Mouse (Mus musculus) adipocyte (in vitro differentiated cells): ENCODE data around the gene Ift172.

Source experiments
- DNase-seq: peaks from one replicate; pipeline ENCODE4 v3.0.0-alpha.2; 2016; ENCODE audit warnings: low spot score

The Ift172 gene

GRCm38 (mm10) chr5:31290521-31291360 is at the start of gene Ift172:
Gene Ift172 (minus strand): TSS chr5:31291116.
- DNase-seq = peak; percentile 98

DNA sequence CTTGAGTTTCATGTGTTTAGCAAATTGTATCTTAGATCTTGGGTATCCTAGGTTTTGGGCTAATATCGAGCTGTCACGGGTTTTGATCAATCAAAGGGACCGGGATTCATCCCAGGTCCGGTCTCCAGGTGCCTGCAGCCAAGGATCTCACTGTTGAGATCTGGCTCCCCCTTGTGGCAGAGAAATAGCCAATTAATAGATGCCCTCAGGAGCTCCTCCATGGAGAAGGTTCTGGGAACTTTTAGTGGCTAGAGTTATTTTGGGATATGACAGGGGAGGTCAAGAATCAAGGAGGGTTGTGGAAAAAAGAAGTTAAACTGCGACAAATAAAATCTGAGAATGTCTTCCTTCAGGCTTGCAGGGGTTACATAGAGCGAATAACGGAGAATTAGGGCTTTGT is 37.3 kb upstream of the Ift172 start:
- DNase-seq = peak; percentile 73

- no peak for DNase-seq
Measured at GRCm38 (mm10) chr5:31326850-31327249, 35.9 kb upstream of the Ift172 start.

- DNase-seq = no peak
Measured at GRCm38 (mm10) chr5:31324085-31324484, 33.2 kb upstream of the Ift172 start.

DNA sequence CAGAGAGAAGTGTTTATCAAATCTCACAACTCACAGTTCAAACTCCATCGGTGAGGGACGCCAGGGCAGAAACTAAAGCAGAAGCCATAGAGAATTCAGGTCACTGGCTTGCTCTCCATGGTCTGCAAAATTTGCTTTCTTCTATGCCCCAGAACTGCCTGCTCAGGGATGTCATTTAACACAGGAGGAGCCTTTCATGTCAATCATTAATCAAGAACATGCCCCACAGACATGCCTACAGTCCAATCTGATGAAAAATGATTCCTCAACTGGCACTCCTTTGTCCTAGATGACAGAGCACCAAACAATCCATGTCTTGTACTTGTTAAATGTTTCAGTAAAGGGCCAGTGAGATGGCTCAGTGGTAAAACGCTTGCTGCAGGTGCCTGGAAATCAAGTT is 31.9 kb upstream of the Ift172 start:
- DNase-seq = no peak

- DNase-seq = no peak
Measured at GRCm38 (mm10) chr5:31312806-31313205, 21.9 kb upstream of the Ift172 start.

- no peak for DNase-seq
Measured at GRCm38 (mm10) chr5:31303093-31303492, 12.2 kb upstream of the Ift172 start.

DNA sequence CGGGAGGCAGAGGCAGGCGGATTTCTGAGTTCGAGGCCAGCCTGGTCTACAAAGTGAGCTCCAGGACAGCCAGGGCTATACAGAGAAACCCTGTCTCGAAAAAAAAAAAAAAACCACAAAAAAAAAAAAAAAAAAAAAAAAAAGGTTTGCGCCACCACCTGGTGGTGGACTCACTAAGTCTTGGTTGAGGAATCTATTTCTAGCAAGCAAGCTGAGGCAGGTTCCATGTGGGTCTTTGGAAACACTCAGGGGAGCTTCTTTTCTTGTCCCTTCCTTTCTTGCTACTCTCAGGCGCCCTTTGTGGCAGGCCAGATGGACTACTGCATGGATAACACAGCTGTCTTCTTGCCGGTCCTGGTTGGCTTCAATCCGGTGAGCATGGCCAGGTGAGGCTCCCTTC is 10.9 kb upstream of the Ift172 start:
- no peak for DNase-seq

DNA sequence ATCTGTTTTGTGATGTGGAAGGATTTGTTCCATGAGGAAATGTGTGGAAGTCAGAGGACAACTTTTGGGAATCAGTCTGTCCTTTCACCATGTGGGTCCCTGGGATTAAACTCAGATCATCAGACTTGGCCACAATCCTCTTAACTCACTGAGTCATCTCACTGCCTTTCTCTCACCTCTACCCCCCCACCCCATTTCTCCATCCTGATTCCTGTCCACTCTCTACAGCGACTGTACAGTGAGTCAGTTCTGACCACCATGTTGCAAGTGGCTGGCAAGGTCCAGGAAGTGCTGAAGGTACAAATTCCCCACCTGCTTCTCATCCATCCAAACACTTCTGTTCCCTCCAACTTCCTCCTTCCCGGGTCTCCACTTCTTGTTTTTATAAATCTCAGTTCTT is 7.6 kb upstream of the Ift172 start:
- DNase-seq = no peak

DNA sequence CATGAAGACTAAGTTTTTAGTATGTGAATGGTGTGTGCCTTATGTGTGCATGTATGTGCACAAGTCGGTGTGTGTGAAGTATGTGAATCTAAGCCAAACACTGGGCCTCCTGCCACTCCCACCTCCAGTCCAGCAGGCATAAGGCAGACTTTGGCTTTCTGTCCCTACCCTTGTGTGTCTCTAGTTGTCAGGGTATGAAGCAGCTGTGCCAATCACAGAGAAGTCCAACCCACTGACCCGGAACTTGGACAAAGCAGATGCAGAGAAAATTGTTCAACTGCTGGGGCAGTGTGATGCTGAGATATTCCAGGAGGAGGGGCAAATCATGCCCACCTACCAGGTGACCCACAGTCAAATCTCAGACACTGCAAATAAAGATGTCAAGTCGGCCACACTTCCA is 7.1 kb upstream of the Ift172 start:
- no peak for DNase-seq

DNA sequence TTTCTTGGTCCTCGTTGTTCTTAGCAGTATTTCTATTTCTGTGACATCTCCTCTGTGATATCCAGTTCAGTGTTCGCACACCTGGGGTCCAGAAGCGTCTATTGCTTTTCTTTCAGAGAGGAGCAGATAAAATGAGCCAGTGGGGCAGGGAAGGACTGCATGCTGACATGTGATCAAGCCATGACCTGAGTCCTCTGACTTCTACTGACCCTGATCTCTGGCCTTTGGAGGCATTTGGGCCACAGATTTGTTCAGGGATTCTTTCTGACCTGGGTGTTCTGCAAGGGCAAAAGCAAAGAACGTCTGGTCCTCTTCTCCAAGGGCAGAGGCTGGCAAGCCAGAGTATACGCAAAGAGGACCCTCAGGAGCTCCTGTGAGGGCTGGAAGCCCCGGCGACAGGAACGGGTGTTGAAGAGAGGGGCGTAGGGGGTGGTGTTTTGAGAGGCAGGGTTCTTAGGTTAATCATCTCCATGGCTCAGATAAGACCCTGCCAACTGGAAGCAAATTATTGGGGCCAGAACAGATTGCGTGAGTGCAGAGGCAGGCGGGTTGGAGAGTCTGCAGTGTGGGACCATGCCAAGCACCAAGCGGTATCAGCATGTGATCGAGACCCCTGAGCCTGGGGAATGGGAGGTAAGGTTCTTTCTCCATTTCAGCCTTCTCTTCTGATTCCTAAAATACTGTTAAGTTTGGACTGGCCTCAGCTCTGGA is 6.3 kb upstream of the Ift172 start, which contains the start of gene Gckr:
Gene Gckr (plus strand): TSS at position 397 of the 711 bp plus-strand sequence.
- no peak for DNase-seq

DNA sequence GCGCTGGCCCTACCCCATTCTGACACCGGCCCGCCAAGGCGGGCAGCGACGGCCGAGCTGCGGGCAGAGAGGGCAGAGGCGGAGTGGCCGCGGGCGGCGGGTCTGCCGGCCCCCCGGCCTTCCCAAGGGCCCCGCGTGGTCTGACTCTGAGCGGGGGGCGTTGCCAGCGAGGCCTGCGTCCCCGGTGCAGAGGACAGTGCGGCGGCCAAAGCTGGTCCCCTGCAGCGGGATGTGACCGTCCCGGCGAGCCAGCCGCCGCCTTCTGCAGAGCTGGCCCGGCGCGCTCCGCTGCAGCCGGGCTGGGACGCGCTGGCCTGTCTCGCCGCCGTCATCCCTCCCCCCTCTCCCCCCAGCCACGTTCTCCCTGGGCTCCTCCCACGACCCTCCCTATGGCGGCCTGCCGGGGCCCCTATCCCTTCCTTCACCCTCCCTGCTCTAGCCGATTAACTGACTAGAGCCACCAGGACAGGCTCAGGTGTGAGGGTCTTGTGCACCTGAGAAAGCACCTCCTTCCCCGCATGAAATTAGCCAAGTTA is 4.8 kb upstream of the Ift172 start, which contains the start of gene Fndc4:
Gene Fndc4 (minus strand): TSS at position 475 of the 536 bp plus-strand sequence.
- DNase-seq = no peak

GRCm38 (mm10) chr5:31294964-31295605 is 4.2 kb upstream of the Ift172 start:
- no peak for DNase-seq

DNA sequence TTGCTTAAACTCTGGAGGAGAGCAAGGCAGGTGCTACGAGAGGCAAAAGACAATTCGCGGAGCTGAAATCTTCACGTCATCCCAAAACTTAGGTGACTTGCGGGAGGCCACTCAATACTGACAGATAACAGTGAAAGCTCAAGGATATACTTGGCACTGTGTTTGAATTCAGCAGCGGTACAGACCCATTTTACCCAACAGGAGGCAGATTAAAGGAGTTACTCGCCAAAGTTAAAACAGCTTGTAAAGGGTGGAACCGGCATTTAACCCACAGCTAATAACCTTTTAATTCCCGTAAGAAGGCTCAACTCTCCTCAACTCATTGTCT is 409 bp upstream of the Ift172 start:
- no peak for DNase-seq

GRCm38 (mm10) chr5:31289626-31290230 is 1.2 kb downstream of the Ift172 start:
- no peak for DNase-seq

DNA sequence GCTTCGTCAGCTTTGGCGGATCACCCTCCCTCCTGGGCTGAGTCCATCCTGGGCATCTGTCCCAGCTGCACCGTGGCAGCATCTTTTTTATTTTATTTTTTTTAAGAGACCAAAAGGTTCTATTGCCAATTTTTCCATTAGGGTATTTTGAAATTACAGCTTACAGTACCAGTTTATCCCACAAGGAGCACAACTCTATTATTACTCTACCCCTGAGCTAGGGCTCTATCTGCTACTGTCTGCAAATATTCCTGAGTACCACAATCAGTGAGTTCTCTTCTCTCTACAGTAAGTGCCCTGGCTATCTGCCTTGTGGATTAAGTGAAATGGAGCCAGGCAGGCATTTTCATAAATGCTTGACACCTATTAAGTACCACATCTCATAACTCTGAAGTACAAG is 2.3 kb downstream of the Ift172 start:
- peak; percentile 21 for DNase-seq

- DNase-seq = no peak
Measured at GRCm38 (mm10) chr5:31288225-31288624, 2.7 kb downstream of the Ift172 start.

DNA sequence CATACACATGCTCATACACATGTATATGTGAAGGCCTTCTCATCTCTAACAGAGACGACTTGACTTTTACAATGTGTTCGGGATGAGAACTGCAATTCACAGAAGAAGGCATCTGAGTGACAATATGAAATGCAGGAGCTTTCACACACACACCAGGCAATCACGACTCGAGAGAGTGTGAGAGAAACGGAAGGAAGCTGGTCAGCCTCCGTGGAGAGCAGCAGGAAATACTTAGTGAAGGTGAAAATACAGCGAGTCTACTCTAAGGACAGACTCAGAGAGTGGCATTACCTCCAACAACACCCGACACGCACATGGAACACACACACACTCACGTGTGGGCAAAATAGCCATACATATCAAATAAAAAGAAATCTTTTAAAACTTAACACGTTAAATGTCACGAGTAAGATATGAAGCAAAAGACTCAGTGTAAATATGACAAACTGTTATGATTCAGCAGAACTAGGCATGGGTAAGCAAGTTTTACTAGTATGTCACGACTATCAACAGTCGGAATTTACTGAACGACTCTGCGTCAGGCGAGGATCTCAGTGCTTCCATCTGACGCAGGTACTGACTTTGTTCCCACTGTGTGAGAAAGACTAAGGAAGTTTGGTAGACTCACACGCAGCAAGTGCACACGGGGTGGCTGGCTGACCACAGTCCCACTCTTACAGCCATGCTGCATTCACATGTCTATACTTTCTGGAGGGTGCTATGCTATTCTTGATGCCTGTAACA is 11.5 kb downstream of the Ift172 start:
- DNase-seq = no peak

GRCm38 (mm10) chr5:31273018-31273417 is 17.9 kb downstream of the Ift172 start:
- no peak for DNase-seq

DNA sequence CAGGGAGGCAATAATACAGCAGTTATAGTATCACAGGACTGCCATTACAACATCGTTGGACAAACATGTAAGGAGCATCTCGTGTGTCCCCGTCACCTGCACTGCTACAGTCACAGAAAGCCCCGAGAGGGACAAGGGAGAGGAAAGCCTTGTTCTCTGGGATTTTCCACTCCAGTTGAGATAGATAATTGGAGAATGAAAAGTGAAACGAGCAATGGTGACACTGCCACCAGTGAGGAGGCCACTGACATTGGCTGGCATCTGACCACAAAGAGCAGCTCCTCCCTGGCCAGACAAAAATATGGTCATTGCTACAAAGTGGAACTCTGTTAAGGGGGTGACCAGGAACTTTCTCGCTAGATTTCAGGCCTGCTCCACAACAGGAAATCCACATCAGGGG is 23.2 kb downstream of the Ift172 start:
- no peak for DNase-seq

DNA sequence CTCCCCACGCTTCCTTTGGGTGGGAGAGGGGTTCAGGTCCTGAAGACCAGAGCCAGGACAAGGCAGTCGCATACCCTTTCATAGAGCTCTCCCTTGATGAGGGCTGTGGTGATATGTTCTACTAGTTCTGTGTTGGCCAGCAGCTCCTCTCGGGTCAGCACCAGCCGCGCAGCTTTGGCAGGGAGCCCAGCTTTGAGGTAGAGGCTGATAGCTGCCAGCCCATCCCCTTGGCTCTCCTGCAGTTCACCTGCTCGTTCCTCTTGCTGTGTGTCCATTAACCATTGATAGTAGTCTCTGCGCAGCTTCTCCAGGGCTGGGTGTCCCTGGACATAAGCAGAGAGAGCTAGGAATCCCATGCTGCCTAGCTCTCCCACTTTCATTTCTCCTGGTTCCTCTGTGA is 24.8 kb downstream of the Ift172 start:
- DNase-seq = no peak

- no peak for DNase-seq
Measured at GRCm38 (mm10) chr5:31257616-31258015, 33.3 kb downstream of the Ift172 start.
